Mouse (Mus musculus) embryonic facial prominence, embryonic 11.5 days (tissue): ENCODE measurements at regions not wholly inside any gene's neighbourhood (a gene's known extent, or its start where the extent isn't known, plus 50 kb on each side); places are given as distances from the start of the nearest gene placed in this dataset.

Experiments
- ATAC-seq: fragments of 200-750 bp; cut with Nextera tagmentation; replicated peaks from 2 replicates; pipeline ENCODE4 v1.8.0; 2017; ENCODE audit warnings: low read depth; ENCODE audit not compliant: insufficient number of reproducible peaks, low FRiP score, low TSS enrichment
- DNase-seq: peaks from one replicate; pipeline ENCODE4 v3.0.0-alpha.2; 2015; ENCODE audit warnings: low spot score
- H3K27ac ChIP-seq: fragments of 300-500 bp; sonication (generic); replicated peaks from 2 replicates; pipeline ENCODE4 v1.5.1; 2014; ENCODE audit warnings: mild to moderate bottlenecking, low read depth, low read length, control low read depth
- H3K27me3 ChIP-seq: fragments of 300-500 bp; sonication (generic); 2 replicates; pipeline ENCODE4 v1.6.1; 2014; ENCODE audit warnings: mild to moderate bottlenecking, low read length, moderate library complexity, mixed read lengths; ENCODE audit not compliant: control insufficient read depth, insufficient read depth
- H3K36me3 ChIP-seq: fragments of 300-500 bp; sonication (generic); replicated peaks from 2 replicates; pipeline ENCODE4 v1.6.1; 2014; ENCODE audit warnings: low read depth, mild to moderate bottlenecking, low read length, moderate library complexity, mixed read lengths; ENCODE audit not compliant: control insufficient read depth, insufficient read depth
- H3K4me1 ChIP-seq: fragments of 300-500 bp; sonication (generic); 2 replicates; pipeline ENCODE4 v1.6.1; 2014; ENCODE audit warnings: low read length, mixed read lengths; ENCODE audit not compliant: control insufficient read depth, insufficient read depth
- H3K4me2 ChIP-seq: fragments of 300-500 bp; sonication (generic); 2 replicates; pipeline ENCODE4 v1.6.1; 2014; ENCODE audit warnings: low read depth, mild to moderate bottlenecking, control low read depth, low read length, moderate library complexity
- H3K4me3 ChIP-seq: fragments of 300-500 bp; sonication (generic); 2 replicates; pipeline ENCODE4 v1.5.1; 2014; ENCODE audit warnings: low read depth, low read length, control low read depth
- H3K9ac ChIP-seq: fragments of 300-500 bp; sonication (generic); replicated peaks from 2 replicates; pipeline ENCODE4 v1.6.1; 2014; ENCODE audit warnings: mild to moderate bottlenecking, control low read depth, low read length
- H3K9me3 ChIP-seq: fragments of 300-500 bp; sonication (generic); replicated peaks from 2 replicates; pipeline ENCODE4 v1.6.1; 2016; ENCODE audit warnings: mild to moderate bottlenecking, low read length, inconsistent platforms, mixed read lengths; ENCODE audit not compliant: control insufficient read depth
- WGBS: fragments of 180-500 bp; shearing (Covaris S2); extraction: QIAGEN DNeasy Blood & Tissue Kit; methylation state at CpG from one replicate; pipeline ENCODE4 v1.1.7; 2014; 5-methylcytosine and 5-hydroxymethylcytosine counted together

GRCm38 (mm10) chr17:80786061-80786851 lies 58.0 kb upstream of the Map4k3 start:
- Histone ChIP-seq H3K9ac (no peak overlapping the region), H3K36me3 (no peaks in the 10 kb centered on the region), H3K27ac (no peak overlapping the region), H3K9me3 (no peaks in the 10 kb centered on the region), H3K4me2 (no peak overlapping the region), H3K4me1 (no peaks in the 10 kb centered on the region), H3K27me3 (no peaks in the 10 kb centered on the region), H3K4me3 (no peak overlapping the region)
- ATAC-seq (no peak), DNase-seq (no peak)
- 88% methylated on average over 8 of the region's 8 CpGs for WGBS

- Histone ChIP-seq H3K9ac (no peak overlapping the region), H3K27ac (no peak overlapping the region), H3K4me1 (no peaks in the 10 kb centered on the region), H3K4me3 (no peak overlapping the region), H3K36me3 (no peaks in the 10 kb centered on the region), H3K27me3 (no peaks in the 10 kb centered on the region), H3K4me2 (no peak overlapping the region), H3K9me3 (no peaks in the 10 kb centered on the region)
- ATAC-seq (no peak), DNase-seq (no peak)
- WGBS: 78% methylated on average over 8 of the region's 8 CpGs
Observed at GRCm38 (mm10) chr17:80785476-80785875, 57.2 kb upstream of the Map4k3 start.

- Histone ChIP-seq H3K9me3 (no peaks in the 10 kb centered on the region), H3K27me3 (no peaks in the 10 kb centered on the region), H3K36me3 (no peaks in the 10 kb centered on the region), H3K4me1 (no peaks in the 10 kb centered on the region), H3K27ac (no peak overlapping the region), H3K9ac (no peak overlapping the region), H3K4me2 (no peak overlapping the region), H3K4me3 (no peak overlapping the region)
- 81% methylated on average over 4 of the region's 4 CpGs for WGBS
- DNase-seq: no peak
- no peak for ATAC-seq
Observed at GRCm38 (mm10) chr17:80785049-80785448, 56.8 kb upstream of the Map4k3 start.

- Histone ChIP-seq H3K27ac (no peak overlapping the region), H3K4me3 (no peak overlapping the region), H3K27me3 (no peaks in the 10 kb centered on the region), H3K9ac (no peak overlapping the region), H3K36me3 (no peaks in the 10 kb centered on the region), H3K9me3 (no peaks in the 10 kb centered on the region), H3K4me2 (no peak overlapping the region), H3K4me1 (no peaks in the 10 kb centered on the region)
- DNase-seq (no peak), ATAC-seq (no peak)
- 50% methylated on average over 1 of the region's 1 CpGs for WGBS
Observed at GRCm38 (mm10) chr17:80782233-80782632, 53.9 kb upstream of the Map4k3 start.

GRCm38 (mm10) chr17:80781621-80782020 lies 53.3 kb upstream of the Map4k3 start:
- no peak for ATAC-seq
- Histone ChIP-seq H3K27ac (no peak overlapping the region), H3K27me3 (no peaks in the 10 kb centered on the region), H3K4me2 (no peak overlapping the region), H3K36me3 (no peaks in the 10 kb centered on the region), H3K9me3 (no peaks in the 10 kb centered on the region), H3K4me3 (no peak overlapping the region), H3K4me1 (no peaks in the 10 kb centered on the region), H3K9ac (no peak overlapping the region)
- no peak for DNase-seq
- 91% methylated on average over 12 of the region's 12 CpGs for WGBS

- Histone ChIP-seq H3K4me1 (no peaks in the 10 kb centered on the region), H3K9ac (no peak overlapping the region), H3K27me3 (no peaks in the 10 kb centered on the region), H3K27ac (no peak overlapping the region), H3K4me3 (no peak overlapping the region), H3K9me3 (no peaks in the 10 kb centered on the region), H3K4me2 (no peak overlapping the region), H3K36me3 (no peaks in the 10 kb centered on the region)
- DNase-seq: no peak
- ATAC-seq: no peak
- 68% methylated on average over 7 of the region's 7 CpGs for WGBS
Observed at GRCm38 (mm10) chr17:80780303-80780702, 52.0 kb upstream of the Map4k3 start.

GRCm38 (mm10) chr17:80779782-80780181 lies 51.5 kb upstream of the Map4k3 start:
- Histone ChIP-seq H3K4me3 (no peak overlapping the region), H3K9ac (no peak overlapping the region), H3K27me3 (no peaks in the 10 kb centered on the region), H3K36me3 (no peaks in the 10 kb centered on the region), H3K4me1 (no peaks in the 10 kb centered on the region), H3K4me2 (no peak overlapping the region), H3K27ac (no peak overlapping the region), H3K9me3 (no peaks in the 10 kb centered on the region)
- no peak for DNase-seq
- no peak for ATAC-seq
- 72% methylated on average over 6 of the region's 6 CpGs for WGBS
